Mouse (Mus musculus) neural tube, embryonic 11.5 days (tissue): Measurements from ENCODE around the gene 3110082I17Rik. TPM values are rescaled to one million over a fixed set of nuclear protein-coding genes. Genes with fewer than 3 reads are reported as not detected.
A peak's percentile ranks its signal among the peaks of the same experiment; 100 is the strongest.

ENCODE experiments used
- ATAC-seq: fragments of 200-750 bp; cut with Nextera tagmentation; 2 replicates; pipeline ENCODE4 v1.8.0; 2017; ENCODE audit warnings: moderate number of reproducible peaks, mild to moderate bottlenecking, moderate TSS enrichment, moderate library complexity; ENCODE audit not compliant: insufficient read depth, low FRiP score, low TSS enrichment
- DNase-seq: peaks from one replicate; pipeline ENCODE4 v3.0.0-alpha.2; 2015; ENCODE audit warnings: low spot score
- H3K27ac ChIP-seq: fragments of 300-500 bp; sonication (generic); 2 replicates; pipeline ENCODE4 v1.5.1; 2014; ENCODE audit warnings: low read depth, mild to moderate bottlenecking, low read length
- H3K27me3 ChIP-seq: fragments of 300-500 bp; sonication (generic); 2 replicates; pipeline ENCODE4 v1.6.1; 2014; ENCODE audit warnings: mild to moderate bottlenecking, low read length, mixed read lengths; ENCODE audit not compliant: control insufficient read depth, insufficient read depth
- H3K36me3 ChIP-seq: fragments of 300-500 bp; sonication (generic); 2 replicates; pipeline ENCODE4 v1.6.1; 2014; ENCODE audit warnings: mild to moderate bottlenecking, low read length, moderate library complexity, mixed read lengths; ENCODE audit not compliant: control insufficient read depth, insufficient read depth
- H3K4me1 ChIP-seq: fragments of 300-500 bp; sonication (generic); 2 replicates; pipeline ENCODE4 v1.6.1; 2014; ENCODE audit warnings: low read length, mixed read lengths; ENCODE audit not compliant: control insufficient read depth, insufficient read depth
- H3K4me2 ChIP-seq: fragments of 300-500 bp; sonication (generic); 2 replicates; pipeline ENCODE4 v1.6.1; 2014; ENCODE audit warnings: low read depth, mild to moderate bottlenecking, moderate library complexity
- H3K4me3 ChIP-seq: fragments of 300-500 bp; sonication (generic); 2 replicates; pipeline ENCODE4 v1.5.1; 2014; ENCODE audit warnings: low read depth, low read length
- H3K9ac ChIP-seq: fragments of 300-500 bp; sonication (generic); 2 replicates; pipeline ENCODE4 v1.6.1; 2014; ENCODE audit warnings: mild to moderate bottlenecking, low read length
- H3K9me3 ChIP-seq: fragments of 300-500 bp; sonication (generic); 2 replicates; pipeline ENCODE4 v1.6.1; 2016; ENCODE audit warnings: low read length; ENCODE audit not compliant: control insufficient read depth
- WGBS: fragments of 180-500 bp; shearing (Covaris S2); extraction: QIAGEN DNeasy Blood & Tissue Kit; methylation state at CpG from one replicate; pipeline ENCODE4 v1.1.7; 2014; 5-methylcytosine and 5-hydroxymethylcytosine counted together
- polyA plus RNA-seq: library from polyadenylated mRNA; unstranded; fragments of >200 nt; fragmentation: Nextera tagmentation; extraction: Ambion mirVana; gene quantifications from 2 replicates; pipeline ENCODE4 v1.2.1, GENCODE M21; 2014

Gene 3110082I17Rik
- polyA plus RNA-seq, 1 experiment from 2014 or later: 37.6 TPM

- ATAC-seq (no peak), DNase-seq (no peak)
- H3K4me1 ChIP-seq: 0 out of 2 replicates have a peak, but pooled peaks cover 4% of the 10 kb centered on the region
- no peaks in the 10 kb centered on the region for H3K9me3 ChIP-seq
- 89% methylated on average over 8 of the region's 8 CpGs for WGBS
- no peaks in the 10 kb centered on the region for H3K27me3 ChIP-seq
- H3K4me3 ChIP-seq: no peak overlapping the region
- H3K4me2 ChIP-seq: no peak overlapping the region
- H3K36me3 ChIP-seq: no peaks in the 10 kb centered on the region
- H3K27ac ChIP-seq: no peak overlapping the region
- H3K9ac ChIP-seq: no peak overlapping the region
Observed at GRCm38 (mm10) chr5:139403692-139404260, 56.6 kb downstream of the 3110082I17Rik start.

GRCm38 (mm10) chr5:139402106-139402505 is 58.2 kb downstream of the 3110082I17Rik start:
- no peak for DNase-seq
- Histone ChIP-seq H3K4me2 (no peak overlapping the region), H3K9ac (no peak overlapping the region), H3K27me3 (no peaks in the 10 kb centered on the region), H3K27ac (no peak overlapping the region), H3K4me1 (0 out of 2 replicates have a peak, but pooled peaks cover 2% of the 10 kb centered on the region), H3K4me3 (no peak overlapping the region), H3K36me3 (no peaks in the 10 kb centered on the region), H3K9me3 (no peaks in the 10 kb centered on the region)
- ATAC-seq: no peak
- 89% methylated on average over 2 of the region's 2 CpGs for WGBS

- 89% methylated on average over 14 of the region's 14 CpGs for WGBS
- Histone ChIP-seq H3K27me3 (no peaks in the 10 kb centered on the region), H3K36me3 (no peaks in the 10 kb centered on the region), H3K4me2 (no peak overlapping the region), H3K4me3 (no peak overlapping the region), H3K9ac (no peak overlapping the region), H3K27ac (no peak overlapping the region), H3K9me3 (no peaks in the 10 kb centered on the region), H3K4me1 (no peaks in the 10 kb centered on the region)
- no peak for ATAC-seq
- no peak for DNase-seq
Observed at GRCm38 (mm10) chr5:139399991-139400390, 60.3 kb downstream of the 3110082I17Rik start.

- H3K4me3 ChIP-seq: no peak overlapping the region
- H3K9me3 ChIP-seq: no peaks in the 10 kb centered on the region
- no peak overlapping the region for H3K4me2 ChIP-seq
- DNase-seq: no peak
- no peaks in the 10 kb centered on the region for H3K27me3 ChIP-seq
- H3K27ac ChIP-seq: no peak overlapping the region
- ATAC-seq: no peak
- H3K4me1 ChIP-seq: no peaks in the 10 kb centered on the region
- no peaks in the 10 kb centered on the region for H3K36me3 ChIP-seq
- 81% methylated on average over 5 of the region's 5 CpGs for WGBS
- H3K9ac ChIP-seq: no peak overlapping the region
Observed at GRCm38 (mm10) chr5:139398786-139399185, 61.5 kb downstream of the 3110082I17Rik start.

- Histone ChIP-seq H3K9me3 (no peaks in the 10 kb centered on the region), H3K36me3 (no peaks in the 10 kb centered on the region), H3K9ac (no peak overlapping the region), H3K4me1 (no peaks in the 10 kb centered on the region), H3K4me2 (no peak overlapping the region), H3K27ac (no peak overlapping the region), H3K4me3 (no peak overlapping the region), H3K27me3 (no peaks in the 10 kb centered on the region)
- DNase-seq (peak; percentile 87), ATAC-seq (peak; percentile 9; the same call in 1 of the 2 replicates)
- WGBS: 42% methylated on average over 5 of the region's 5 CpGs
Observed at GRCm38 (mm10) chr5:139397959-139398753, 62.2 kb downstream of the 3110082I17Rik start.

- WGBS: 94% methylated on average over 4 of the region's 4 CpGs
- no peak for ATAC-seq
Observed at GRCm38 (mm10) chr5:139397359-139397916, 62.9 kb downstream of the 3110082I17Rik start.

GRCm38 (mm10) chr5:139395528-139395927 is 64.8 kb downstream of the 3110082I17Rik start:
- ATAC-seq: no peak
- Histone ChIP-seq H3K36me3 (no peaks in the 10 kb centered on the region), H3K27me3 (no peaks in the 10 kb centered on the region), H3K9me3 (no peaks in the 10 kb centered on the region), H3K27ac (no peak overlapping the region), H3K4me2 (no peak overlapping the region), H3K9ac (no peak overlapping the region), H3K4me1 (no peaks in the 10 kb centered on the region), H3K4me3 (no peak overlapping the region)
- no peak for DNase-seq
- WGBS: 88% methylated on average over 4 of the region's 4 CpGs

More at GRCm38 (mm10) chr5:139397359-139397916, 62.9 kb downstream of the 3110082I17Rik start:
- DNase-seq: no peak
- no peak overlapping the region for H3K9ac ChIP-seq
- no peaks in the 10 kb centered on the region for H3K4me1 ChIP-seq
- H3K36me3 ChIP-seq: no peaks in the 10 kb centered on the region
- no peaks in the 10 kb centered on the region for H3K9me3 ChIP-seq
- no peaks in the 10 kb centered on the region for H3K27me3 ChIP-seq
- no peak overlapping the region for H3K4me2 ChIP-seq
- no peak overlapping the region for H3K4me3 ChIP-seq
- H3K27ac ChIP-seq: no peak overlapping the region

- Histone ChIP-seq H3K9ac (no peak overlapping the region), H3K4me1 (0 out of 2 replicates have a peak, but pooled peaks cover 4% of the 10 kb centered on the region), H3K4me3 (no peak overlapping the region), H3K27me3 (no peaks in the 10 kb centered on the region), H3K9me3 (no peaks in the 10 kb centered on the region), H3K27ac (no peak overlapping the region), H3K36me3 (no peaks in the 10 kb centered on the region), H3K4me2 (no peak overlapping the region)
- DNase-seq (no peak), ATAC-seq (no peak)
- WGBS: 82% methylated on average over 7 of the region's 7 CpGs
Observed at GRCm38 (mm10) chr5:139394399-139394798, 65.9 kb downstream of the 3110082I17Rik start.
